ENCODE assay signal across 9 mouse cellular contexts in genomic region chr13:9846543-9847434, GRCm38 (mm10).
DNase-seq lines count a peak whose midpoint lies in the region; ATAC-seq and TF ChIP-seq lines count a peak whose summit lies in the region.
"Had no signal": no experiment of that assay in that cellular context is flagged by ENCODE, and none has a peak within 500 bp of the region (broad histone marks: within the 10 kb centered on the region; RNA-seq: fewer than 3 reads in every experiment).

No protein-coding gene starts in this region.

- in situ Hi-C loops in ES-E14 (cut with MboI; ENCODE audit: low sequenced_read_pairs in 2 of 2, unreplicated experiment in 2 of 2), result loop anchor here (5.0 to 10.0 kb wide), 2 partner anchors 652 to 664 kb away; no protein-coding TSS in a partner anchor

- DNase-seq in ES-E14 (ENCODE audit: low read depth, low spot score), result peak; percentile 11
- DNase-seq in c-Kit-positive CD71-positive TER-119-negative erythroid progenitor cells, embryonic 14.5 days (ENCODE audit: low read depth), result peak; percentile 7
- peak; percentile 79 for DNase-seq in forebrain, embryonic 14.5 days (ENCODE audit: low spot score)
- peak; percentile 56 for DNase-seq in hindbrain, embryonic 10.5 days (ENCODE audit: low spot score)
- DNase-seq in layer of hippocampus, adult 2 months (ENCODE audit: low spot score in 2 of 2), result peak; percentile 43 to 73
- peak; percentile 64 for DNase-seq in lung, postnatal 14 days
- DNase-seq in retina, embryonic 14.5 days (ENCODE audit: low spot score), result peak; percentile 86
- peak; percentile 44 for DNase-seq in urinary bladder, postnatal 14 days (ENCODE audit: low spot score)

- TF ChIP-seq CTCF in layer of hippocampus, adult 2 months (conservative IDR thresholded peaks at IDR 0.05), result peak; percentile 100; the same call in 1 of the 2 replicates

- no peak overlapping the region for H3K4me2 ChIP-seq in forebrain, embryonic 14.5 days (ENCODE audit: low read length)
- H3K4me2 ChIP-seq: heart, embryonic 15.5 days had no signal

- no peaks in the 10 kb centered on the region for H3K4me1 ChIP-seq in ES-E14 (ENCODE audit: control insufficient read depth in 2 of 2, insufficient read depth in 2 of 2, low read length in 2 of 2, poor library complexity in 1 of 2)
- H3K4me1 ChIP-seq in forebrain, embryonic 14.5 days (ENCODE audit: control insufficient read depth, insufficient read depth, low read length), result no peaks in the 10 kb centered on the region; the same call in 1 of the 2 replicates
- H3K4me1 ChIP-seq in hindbrain, embryonic 10.5 days (replicated peaks), result no peaks in the 10 kb centered on the region
- H3K4me1 ChIP-seq: heart, embryonic 15.5 days had no signal

- ATAC-seq in forebrain, embryonic 14.5 days, result peak; percentile 92

- 31% methylated on average over 14 of the region's 14 CpGs for WGBS in forebrain, embryonic 14.5 days
- WGBS in hindbrain, embryonic 10.5 days, result 36% methylated on average over 14 of the region's 14 CpGs

- H3K9ac ChIP-seq in ES-E14 (ENCODE audit: insufficient read depth, low read depth, low read length, poor library complexity, severe bottlenecking), result no peak overlapping the region
- H3K9ac ChIP-seq in forebrain, embryonic 14.5 days (ENCODE audit: low read length), result no peak overlapping the region
- H3K9ac ChIP-seq: heart, embryonic 15.5 days had no signal

- no peaks in the 10 kb centered on the region for H3K27me3 ChIP-seq in forebrain, embryonic 14.5 days (replicated peaks; ENCODE audit: control insufficient read depth, insufficient read depth, low read length)
- H3K27me3 ChIP-seq in hindbrain, embryonic 10.5 days (ENCODE audit: insufficient read depth, poor library complexity, severe bottlenecking), result no peaks in the 10 kb centered on the region
- H3K27me3 ChIP-seq: heart, embryonic 15.5 days had no signal

- no peak overlapping the region for H3K27ac ChIP-seq in ES-E14 (ENCODE audit: insufficient read depth, low read depth, low read length, poor library complexity, severe bottlenecking)
- no peak overlapping the region for H3K27ac ChIP-seq in forebrain, embryonic 14.5 days (ENCODE audit: low read depth, low read length)
- H3K27ac ChIP-seq in hindbrain, embryonic 10.5 days, result no peak overlapping the region
- H3K27ac ChIP-seq in layer of hippocampus, adult 2 months, result no peak overlapping the region
- H3K27ac ChIP-seq: heart, embryonic 15.5 days had no signal

- no peaks in the 10 kb centered on the region for H3K9me3 ChIP-seq in ES-E14 (ENCODE audit: control insufficient read depth, insufficient read depth, low read depth, low read length)
- H3K9me3 ChIP-seq in forebrain, embryonic 14.5 days (replicated peaks; ENCODE audit: control insufficient read depth, low read length), result no peaks in the 10 kb centered on the region
- H3K9me3 ChIP-seq in hindbrain, embryonic 10.5 days, result no peaks in the 10 kb centered on the region
- H3K9me3 ChIP-seq: heart, embryonic 15.5 days had no signal

- no peaks in the 10 kb centered on the region for H3K36me3 ChIP-seq in ES-E14 (ENCODE audit: control insufficient read depth, insufficient read depth, low read length, poor library complexity, severe bottlenecking)
- H3K36me3 ChIP-seq in forebrain, embryonic 14.5 days (ENCODE audit: control insufficient read depth, insufficient read depth, low read length), result no peaks in the 10 kb centered on the region
- no peaks in the 10 kb centered on the region for H3K36me3 ChIP-seq in hindbrain, embryonic 10.5 days
- H3K36me3 ChIP-seq: heart, embryonic 15.5 days had no signal

- no peak overlapping the region for H3K4me3 ChIP-seq in ES-E14 (ENCODE audit: insufficient read depth in 1 of 2, low read depth in 1 of 2, low read length in 2 of 2, poor library complexity in 1 of 2, severe bottlenecking in 1 of 2)
- no peak overlapping the region for H3K4me3 ChIP-seq in forebrain, embryonic 14.5 days (ENCODE audit: low read depth, low read length)
- no peak overlapping the region for H3K4me3 ChIP-seq in hindbrain, embryonic 10.5 days
- H3K4me3 ChIP-seq in layer of hippocampus, adult 2 months, result peak overlapping the region; percentile 28; the same call in 1 of the 2 replicates
- H3K4me3 ChIP-seq: heart, embryonic 15.5 days had no signal

TF ChIP-seq in ES-E14, 5 proteins besides CTCF, POLR2A, EP300 and RAD21:
- no peak for TF ChIP-seq MAFK (IDR thresholded peaks at IDR 0.05; ENCODE audit: insufficient read depth, low read depth, low read length)
- no peak for TF ChIP-seq HCFC1 (IDR thresholded peaks at IDR 0.05; ENCODE audit: borderline replicate concordance, insufficient read depth, low read length)
- TF ChIP-seq ZC3H11A (IDR thresholded peaks at IDR 0.05; ENCODE audit: borderline replicate concordance, low read depth, low read length), result peak; percentile 100

Comparison
In these comparisons a context has a peak if more than half of its experiments do, and no peak if none do; other contexts are left out.
1. DNase-seq: peak in every context shown above with its lines; median percentile 86 in retina, embryonic 14.5 days; 79 in forebrain, embryonic 14.5 days; 64 in lung, postnatal 14 days; 58 in layer of hippocampus, adult 2 months; 56 in hindbrain, embryonic 10.5 days; 44 in urinary bladder, postnatal 14 days; 11 in ES-E14; 7 in c-Kit-positive CD71-positive TER-119-negative erythroid progenitor cells, embryonic 14.5 days.